Mouse (Mus musculus) spleen, adult 2 months (tissue): ENCODE results near the gene Hsd17b6. TPM values are rescaled to one million over a fixed set of nuclear protein-coding genes. Genes with fewer than 3 reads are reported as not detected.

ENCODE experiments used
- DNase-seq, 2 experiments: peaks; one replicate each; pipeline versions ENCODE4 v3.0.0 to v3.0.0-alpha.2; 2012 to 2021; ENCODE audit warnings: low spot score in 2 of 2, low read depth in 1 of 2
- H3K27ac ChIP-seq: fragments of 200-500 bp; 2 replicates; pipeline ENCODE4 v1.5.1; 2012; ENCODE audit warnings: low read length, inconsistent platforms; ENCODE audit not compliant: insufficient read depth
- H3K27me3 ChIP-seq: fragments of 200-500 bp; 2 replicates; pipeline ENCODE4 v1.6.1; 2012; ENCODE audit warnings: mild to moderate bottlenecking, moderate library complexity, low read length, inconsistent platforms; ENCODE audit not compliant: control insufficient read depth, insufficient read depth
- H3K36me3 ChIP-seq: fragments of 200-500 bp; 2 replicates; pipeline ENCODE4 v1.6.1; 2012; ENCODE audit warnings: mild to moderate bottlenecking, low read length, inconsistent platforms; ENCODE audit not compliant: control insufficient read depth, insufficient read depth
- H3K4me1 ChIP-seq: fragments of 200-500 bp; 2 replicates; pipeline ENCODE4 v1.6.1; 2011; ENCODE audit warnings: inconsistent platforms; ENCODE audit not compliant: control insufficient read depth, insufficient read depth, insufficient read length
- H3K4me3 ChIP-seq: fragments of 200-500 bp; 2 replicates; pipeline ENCODE4 v1.5.1; 2011; ENCODE audit warnings: mild to moderate bottlenecking, inconsistent platforms; ENCODE audit not compliant: insufficient read depth, insufficient read length; ENCODE audit errors: extremely low read depth
- CTCF ChIP-seq: fragments of 200-500 bp; IDR thresholded peaks from 2 replicates; pipeline ENCODE4 v1.5.1; 2011; ENCODE audit warnings: mild to moderate bottlenecking, inconsistent platforms; ENCODE audit not compliant: insufficient read depth, insufficient read length, insufficient replicate concordance; ENCODE audit errors: extremely low read depth
- POLR2A ChIP-seq: fragments of 200-500 bp; IDR thresholded peaks from 2 replicates; pipeline ENCODE4 v1.6.1; 2011; ENCODE audit warnings: low read depth, low read length, inconsistent platforms
- WGBS: fragments of 180-500 bp; shearing (Covaris S2); methylation state at CpG from one replicate; pipeline ENCODE4 v1.1.7; 2018; 5-methylcytosine and 5-hydroxymethylcytosine counted together
- polyA plus RNA-seq: library from polyadenylated mRNA; depleted of rRNA; stranded (reverse); fragments of >200 nt; gene quantifications from 2 replicates; pipeline ENCODE4 v1.2.3, GENCODE M21; 2012; rRNA removed

The Hsd17b6 gene
- polyA plus RNA-seq, 1 experiment: not detected

GRCm38 (mm10) chr10:127949596-127950130 lies 57.7 kb downstream of the Hsd17b6 start:
- H3K4me3 ChIP-seq: no peak overlapping the region
- DNase-seq: no peak
- WGBS: 90% methylated on average over 4 of the region's 4 CpGs
- no peak overlapping the region for H3K27ac ChIP-seq
- TF ChIP-seq CTCF (no peak), POLR2A (no peak)
- no peaks in the 10 kb centered on the region for H3K4me1 ChIP-seq
- H3K36me3 ChIP-seq: no peaks in the 10 kb centered on the region
- H3K27me3 ChIP-seq: no peaks in the 10 kb centered on the region

DNA sequence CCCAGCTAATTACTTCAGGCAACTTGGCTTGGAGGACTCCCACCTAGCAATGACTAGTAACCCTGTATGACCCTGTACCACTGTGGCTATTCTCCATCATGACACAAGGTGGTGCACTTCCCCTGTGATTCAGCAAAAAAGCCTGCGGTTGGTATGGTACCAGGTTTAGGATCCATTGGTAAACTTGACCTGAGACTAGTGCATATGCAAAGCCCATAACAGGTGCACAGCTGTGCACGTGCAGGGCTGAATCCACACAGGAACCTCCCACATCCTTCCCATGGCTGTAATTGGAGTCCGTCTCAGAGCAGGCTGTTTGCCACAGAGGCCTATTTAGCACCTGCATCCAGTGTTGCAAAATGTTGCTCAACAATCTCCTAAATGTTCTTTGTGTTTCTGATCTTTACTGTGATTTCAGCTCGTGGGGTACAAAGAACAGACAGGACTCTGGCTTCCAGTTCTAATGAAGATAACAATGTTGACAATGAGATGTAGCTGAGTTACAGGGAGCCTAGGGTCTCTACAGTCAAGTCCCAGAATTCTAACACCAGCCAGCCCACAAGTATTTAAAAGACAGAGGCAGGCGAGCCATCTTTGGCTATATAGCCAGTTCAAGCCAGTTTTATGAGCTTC lies 61.9 kb downstream of the Hsd17b6 start:
- DNase-seq: peak; percentile 15 to 18
- Histone ChIP-seq H3K27me3 (no peaks in the 10 kb centered on the region), H3K4me3 (no peak overlapping the region), H3K4me1 (no peaks in the 10 kb centered on the region), H3K36me3 (no peaks in the 10 kb centered on the region), H3K27ac (no peak overlapping the region)
- WGBS: 24% methylated on average over 5 of the region's 5 CpGs
- peak; percentile 27; the same call in 1 of the 2 replicates for TF ChIP-seq CTCF
- no peak for TF ChIP-seq POLR2A

Other genes starting within 250 kb of the Hsd17b6 start
- 0.25 and 0.56 TPM in 2 replicates for gene Rdh1, start 247.9 kb downstream of the Hsd17b6 start, polyA plus RNA-seq
- 0.60 and 0.94 TPM in 2 replicates for gene Rdh16f1, start 247.8 kb downstream of the Hsd17b6 start, polyA plus RNA-seq
- gene Rdh9, start 231.2 kb downstream of the Hsd17b6 start, polyA plus RNA-seq: 0.11 and 0.18 TPM in 2 replicates
- 0.04 TPM in 1 of 2 replicates, not detected in the other for gene Rdh16, start 206.5 kb downstream of the Hsd17b6 start, polyA plus RNA-seq
- gene Rdh19, start 157.7 kb downstream of the Hsd17b6 start, polyA plus RNA-seq: not detected in 2 replicates
- gene Rdh16f2, start 141.1 kb downstream of the Hsd17b6 start, polyA plus RNA-seq: 0.08 TPM in 1 of 2 replicates, not detected in the other
- 0.06 and 0.08 TPM in 2 replicates for gene Rdh7, start 118.8 kb downstream of the Hsd17b6 start, polyA plus RNA-seq
- 0.04 and 0.15 TPM in 2 replicates for gene Sdr9c7, start 109.1 kb downstream of the Hsd17b6 start, polyA plus RNA-seq
- gene Prim1, start 7.6 kb upstream of the Hsd17b6 start, polyA plus RNA-seq: 3.9 and 4.2 TPM in 2 replicates
- gene Naca, start 28.0 kb upstream of the Hsd17b6 start, polyA plus RNA-seq: 124 and 171 TPM in 2 replicates
- 20.2 and 59.3 TPM in 2 replicates for gene Ptges3, start 51.3 kb upstream of the Hsd17b6 start, polyA plus RNA-seq
- 803 and 1,529 TPM in 2 replicates for gene Atp5b, start 75.7 kb upstream of the Hsd17b6 start, polyA plus RNA-seq
- gene Baz2a, start 84.0 kb upstream of the Hsd17b6 start, polyA plus RNA-seq: 39.0 and 43.3 TPM in 2 replicates
- gene Rbms2, start 172.7 kb upstream of the Hsd17b6 start, polyA plus RNA-seq: 30.0 and 37.0 TPM in 2 replicates
- gene Gls2, start 186.8 kb upstream of the Hsd17b6 start, polyA plus RNA-seq: 4.7 and 6.6 TPM in 2 replicates
- 6.0 and 7.6 TPM in 2 replicates for gene Spryd4, start 204.2 kb upstream of the Hsd17b6 start, polyA plus RNA-seq
- 0.08 TPM in 1 of 2 replicates, not detected in the other for gene Mip, start 218.2 kb upstream of the Hsd17b6 start, polyA plus RNA-seq
- gene Timeless, start 224.5 kb upstream of the Hsd17b6 start, polyA plus RNA-seq: 4.8 and 6.7 TPM in 2 replicates
- 0.06 and 0.20 TPM in 2 replicates for gene Apon, start 246.5 kb upstream of the Hsd17b6 start, polyA plus RNA-seq